Mouse (Mus musculus) megakaryocyte, embryonic 14.5 days (primary cell): ENCODE measurements at regions not wholly inside any gene's neighbourhood (a gene's known extent, or its start where the extent isn't known, plus 50 kb on each side); places are given as distances from the start of the nearest gene placed in this dataset.

Experiments used
- H3K27me3 ChIP-seq: replicated peaks from 2 replicates; pipeline ENCODE3; 2012; ENCODE audit warnings: inconsistent platforms
- H3K36me3 ChIP-seq: replicated peaks from 2 replicates; pipeline ENCODE3; 2012; ENCODE audit warnings: low read length, inconsistent platforms, mixed read lengths
- H3K4me1 ChIP-seq: 2 replicates; pipeline ENCODE4 v1.6.1; 2012; ENCODE audit warnings: inconsistent platforms
- H3K4me3 ChIP-seq: replicated peaks from 2 replicates; pipeline ENCODE3; 2012; ENCODE audit warnings: moderate library complexity, mild to moderate bottlenecking, inconsistent platforms
- H3K9me3 ChIP-seq: 2 replicates; pipeline ENCODE4 v1.6.1; 2012; ENCODE audit warnings: inconsistent platforms
- FLI1 ChIP-seq: IDR thresholded peaks from 2 replicates; pipeline ENCODE4 v1.6.1; 2012; ENCODE audit warnings: low read length, inconsistent platforms, mixed read lengths
- GATA1 ChIP-seq: IDR thresholded peaks from 3 replicates; pipeline ENCODE4 v1.6.1; 2012; ENCODE audit warnings: mixed read lengths, low read length, inconsistent platforms, borderline replicate concordance

DNA sequence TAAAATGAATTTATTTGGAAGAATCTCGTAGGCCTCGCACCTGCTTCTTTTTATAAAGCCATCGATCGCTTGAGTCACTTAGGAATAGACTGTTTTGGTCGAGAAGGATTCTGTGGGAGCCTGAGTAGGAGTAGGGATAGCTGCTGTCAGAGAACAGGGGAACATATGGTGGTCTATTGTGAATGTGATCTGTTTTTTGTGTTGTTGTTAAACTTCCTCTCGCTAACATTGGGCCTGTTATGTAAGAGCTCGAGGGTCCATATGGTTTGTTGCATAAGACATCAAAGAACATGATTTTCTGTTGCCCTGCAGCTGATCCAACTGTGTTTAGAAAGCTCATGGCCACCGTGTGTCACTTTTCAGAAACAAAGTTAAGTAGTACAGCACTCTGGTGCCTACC lies 126.9 kb upstream of the Jun start:
- H3K27me3 ChIP-seq, result no peaks in the 10 kb centered on the region
- no peak for TF ChIP-seq GATA1
- no peak for TF ChIP-seq FLI1
- H3K4me3 ChIP-seq, result no peak overlapping the region
- H3K36me3 ChIP-seq, result no peaks in the 10 kb centered on the region
- peaks cover 61% of the 10 kb centered on the region for H3K4me1 ChIP-seq
- H3K9me3 ChIP-seq, result no peaks in the 10 kb centered on the region

DNA sequence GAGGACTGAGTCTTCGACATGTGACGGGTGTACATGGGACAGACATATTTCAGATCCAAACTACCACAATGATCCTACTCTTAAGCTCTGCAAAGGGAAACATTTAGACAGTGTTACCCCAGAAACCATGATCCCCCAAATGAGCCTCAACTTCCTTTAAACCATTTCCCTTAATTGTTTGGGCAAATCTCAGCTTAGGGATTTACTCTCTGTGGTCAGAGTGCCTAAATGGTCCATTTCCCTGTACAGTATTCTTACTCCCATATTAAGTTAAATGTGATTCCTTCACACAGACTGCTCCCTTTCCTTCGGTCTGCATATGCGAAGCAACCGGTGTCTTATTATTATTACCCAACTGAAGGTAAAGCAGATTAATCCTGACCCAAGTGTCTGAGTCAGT lies 128.4 kb upstream of the Jun start:
- Histone ChIP-seq H3K4me3 (no peak overlapping the region), H3K27me3 (no peaks in the 10 kb centered on the region), H3K4me1 (peaks cover 61% of the 10 kb centered on the region), H3K36me3 (no peaks in the 10 kb centered on the region), H3K9me3 (no peaks in the 10 kb centered on the region)
- TF ChIP-seq FLI1 (no peak), GATA1 (no peak)

DNA sequence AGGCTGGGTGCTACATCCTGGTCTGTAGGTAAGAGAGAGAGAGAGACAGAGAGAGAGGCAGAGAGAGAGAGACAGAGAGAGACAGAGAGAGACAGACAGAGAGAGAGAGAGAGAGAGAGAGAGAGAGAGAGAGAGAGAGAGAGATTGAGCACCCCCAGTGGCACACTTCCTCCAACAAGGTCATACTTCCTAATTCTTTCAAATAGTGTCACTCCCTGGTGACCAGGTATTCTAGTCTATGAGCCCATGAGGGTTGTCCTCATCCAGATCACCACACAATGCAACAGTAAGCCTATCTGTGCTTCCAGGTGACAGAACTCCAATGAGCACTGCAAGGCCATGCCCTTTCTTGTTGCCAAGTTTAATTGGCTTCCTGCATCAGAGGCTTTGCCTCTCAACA lies 129.0 kb upstream of the Jun start:
- H3K4me1 ChIP-seq, result peaks cover 59% of the 10 kb centered on the region
- no peaks in the 10 kb centered on the region for H3K27me3 ChIP-seq
- no peaks in the 10 kb centered on the region for H3K36me3 ChIP-seq
- no peaks in the 10 kb centered on the region for H3K9me3 ChIP-seq
- no peak overlapping the region for H3K4me3 ChIP-seq
- TF ChIP-seq FLI1 (no peak), GATA1 (no peak)

- TF ChIP-seq FLI1, result no peak
- TF ChIP-seq GATA1, result no peak
- Histone ChIP-seq H3K9me3 (no peaks in the 10 kb centered on the region), H3K27me3 (no peaks in the 10 kb centered on the region), H3K4me1 (peaks cover 54% of the 10 kb centered on the region), H3K4me3 (no peak overlapping the region), H3K36me3 (no peaks in the 10 kb centered on the region)
These were observed 132.2 kb upstream of the Jun start for GRCm38 (mm10) chr4:95184180-95184579.

DNA sequence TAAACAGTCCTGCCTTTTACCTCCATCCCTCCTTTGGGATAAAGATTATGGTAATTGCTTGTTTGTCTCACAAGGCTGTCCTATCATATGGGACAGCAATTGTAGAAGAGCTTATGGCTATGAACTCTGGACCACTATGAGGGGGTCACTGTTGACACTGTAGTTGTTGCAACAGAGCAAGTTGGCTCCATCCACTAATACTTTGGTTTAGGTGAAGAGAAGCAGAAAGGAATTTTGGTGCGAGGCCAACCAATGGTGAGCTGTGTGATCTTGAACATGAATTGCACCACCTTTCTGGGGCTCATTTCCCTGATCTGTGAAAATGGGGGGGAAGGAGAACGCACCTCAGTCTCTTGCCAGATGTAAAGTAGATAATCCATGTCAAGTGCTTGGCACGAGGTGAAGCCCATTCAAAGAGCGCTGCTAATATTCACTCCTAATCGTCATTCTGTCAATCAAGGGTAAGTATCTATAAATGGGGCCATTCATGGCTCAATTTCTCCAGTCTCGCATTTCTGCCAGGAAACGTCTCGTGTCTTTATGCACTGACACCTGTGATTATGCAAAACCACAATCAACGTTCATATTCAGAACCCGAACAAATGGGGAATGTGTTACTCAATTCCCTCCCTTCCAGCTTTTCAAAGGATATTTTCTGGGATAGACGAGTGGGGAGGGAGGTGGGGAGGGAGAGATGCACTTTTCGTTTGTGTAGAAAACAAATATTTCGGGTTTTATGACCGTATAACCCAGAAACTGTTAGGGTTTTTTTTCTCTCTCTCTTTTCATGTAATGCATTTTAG lies 133.3 kb upstream of the Jun start:
- no peaks in the 10 kb centered on the region for H3K27me3 ChIP-seq
- peaks cover 50% of the 10 kb centered on the region for H3K4me1 ChIP-seq
- H3K36me3 ChIP-seq, result no peaks in the 10 kb centered on the region
- no peak for TF ChIP-seq FLI1
- no peak for TF ChIP-seq GATA1
- no peaks in the 10 kb centered on the region for H3K9me3 ChIP-seq
- no peak overlapping the region for H3K4me3 ChIP-seq

DNA sequence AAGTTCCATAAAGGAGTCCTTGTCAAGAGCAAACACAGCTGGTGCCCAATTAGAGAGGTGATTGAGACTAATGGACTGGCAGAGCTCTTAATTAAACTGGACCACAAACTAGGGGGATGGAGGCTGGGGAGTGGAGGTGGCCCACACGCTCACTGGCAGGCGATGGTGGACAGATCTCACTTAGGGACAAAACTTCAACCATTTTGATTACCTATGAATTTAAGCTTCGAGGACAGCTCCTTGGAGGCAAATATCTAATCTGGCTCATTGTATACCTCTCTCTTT lies 133.8 kb upstream of the Jun start:
- H3K4me1 ChIP-seq, result peaks cover 45% of the 10 kb centered on the region
- no peak for TF ChIP-seq GATA1
- TF ChIP-seq FLI1, result no peak
- no peaks in the 10 kb centered on the region for H3K36me3 ChIP-seq
- H3K27me3 ChIP-seq, result no peaks in the 10 kb centered on the region
- no peaks in the 10 kb centered on the region for H3K9me3 ChIP-seq
- no peak overlapping the region for H3K4me3 ChIP-seq

- Histone ChIP-seq H3K4me1 (peaks cover 46% of the 10 kb centered on the region), H3K9me3 (no peaks in the 10 kb centered on the region), H3K4me3 (no peak overlapping the region), H3K27me3 (no peaks in the 10 kb centered on the region), H3K36me3 (no peaks in the 10 kb centered on the region)
- TF ChIP-seq FLI1 (no peak), GATA1 (no peak)
These were observed 136.1 kb upstream of the Jun start for GRCm38 (mm10) chr4:95188107-95188506.

DNA sequence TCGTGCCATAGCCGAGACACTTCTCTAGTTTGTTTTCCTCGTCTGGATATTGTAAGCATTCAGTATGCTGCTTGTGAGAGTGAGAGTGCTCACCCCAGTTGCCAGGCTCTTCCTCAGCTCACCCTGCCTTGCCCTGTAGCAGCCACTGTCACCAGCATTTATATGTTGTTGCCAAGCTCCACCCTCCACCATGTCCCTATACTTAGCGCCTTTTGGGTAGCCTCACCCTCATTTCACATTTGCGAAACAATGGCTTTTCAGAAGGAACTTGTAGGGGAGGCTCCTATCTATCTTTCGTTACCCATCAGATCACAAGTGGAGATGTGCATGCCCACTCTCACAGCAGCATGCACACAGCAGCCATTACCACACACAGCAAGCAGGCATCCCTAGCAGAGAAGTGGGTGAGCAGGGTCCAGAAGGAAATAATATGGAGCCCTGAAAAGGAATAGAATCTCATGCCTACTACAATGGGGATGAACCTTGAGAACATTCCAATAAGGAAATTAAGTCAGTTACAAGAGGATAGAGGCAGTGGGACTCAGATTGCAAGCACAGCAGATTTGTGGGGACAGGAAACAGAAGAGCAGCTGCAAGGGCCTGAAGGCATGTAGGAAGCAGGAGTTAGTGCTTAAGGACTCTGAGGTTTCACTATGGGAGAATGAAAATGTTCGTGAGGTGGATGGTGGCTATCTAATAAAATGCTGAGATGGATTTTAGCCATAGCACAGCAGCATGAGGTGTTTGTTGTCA lies 139.8 kb upstream of the Jun start:
- no peaks in the 10 kb centered on the region for H3K9me3 ChIP-seq
- H3K4me3 ChIP-seq, result no peak overlapping the region
- no peaks in the 10 kb centered on the region for H3K36me3 ChIP-seq
- H3K4me1 ChIP-seq, result peaks cover 81% of the 10 kb centered on the region
- no peak for TF ChIP-seq GATA1
- TF ChIP-seq FLI1, result no peak
- no peaks in the 10 kb centered on the region for H3K27me3 ChIP-seq

GRCm38 (mm10) chr4:95192562-95192961 lies 140.5 kb upstream of the Jun start:
- peaks cover 84% of the 10 kb centered on the region for H3K4me1 ChIP-seq
- H3K36me3 ChIP-seq, result no peaks in the 10 kb centered on the region
- no peaks in the 10 kb centered on the region for H3K9me3 ChIP-seq
- TF ChIP-seq FLI1, result no peak
- TF ChIP-seq GATA1, result no peak
- H3K27me3 ChIP-seq, result no peaks in the 10 kb centered on the region
- H3K4me3 ChIP-seq, result no peak overlapping the region

DNA sequence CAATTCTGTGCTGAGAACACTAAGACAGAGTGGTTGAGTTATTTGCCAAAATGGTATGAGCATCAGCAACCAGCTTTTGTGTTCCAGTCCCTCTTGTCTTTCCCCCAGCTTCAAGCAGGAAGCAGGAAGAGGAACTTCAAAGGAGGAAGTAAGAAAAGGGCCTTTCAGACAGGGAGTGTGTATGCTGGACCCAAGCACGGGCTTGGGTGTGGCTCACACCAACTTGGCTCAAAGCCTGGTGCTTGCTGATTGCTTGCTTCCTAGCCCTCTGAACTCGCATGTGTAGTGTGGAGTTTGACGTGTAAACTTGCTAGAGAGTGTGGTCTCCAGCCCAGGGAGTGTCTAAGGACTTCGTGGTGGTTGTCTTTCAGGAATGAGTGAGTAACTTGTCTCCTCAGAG lies 141.0 kb upstream of the Jun start:
- Histone ChIP-seq H3K9me3 (no peaks in the 10 kb centered on the region), H3K36me3 (no peaks in the 10 kb centered on the region), H3K27me3 (no peaks in the 10 kb centered on the region), H3K4me1 (peaks cover 84% of the 10 kb centered on the region), H3K4me3 (no peak overlapping the region)
- TF ChIP-seq GATA1 (no peak), FLI1 (no peak)
